Mouse (Mus musculus) lung, embryonic 15.5 days (tissue): ENCODE data around the gene Higd2a. TPM values are rescaled to one million over a fixed set of nuclear protein-coding genes. Genes with fewer than 3 reads are reported as not detected.

Source experiments
- ATAC-seq: fragments of 200-750 bp; cut with Nextera tagmentation; 2 replicates; pipeline ENCODE4 v1.8.0; 2017; ENCODE audit warnings: moderate number of reproducible peaks, borderline replicate concordance; ENCODE audit not compliant: low FRiP score, low TSS enrichment; ENCODE audit errors: extremely low read depth
- H3K27ac ChIP-seq: fragments of 300-500 bp; sonication (generic); 2 replicates; pipeline ENCODE4 v1.5.1; 2015; ENCODE audit warnings: moderate library complexity, mild to moderate bottlenecking, inconsistent platforms
- H3K27me3 ChIP-seq: fragments of 300-500 bp; sonication (generic); 2 replicates; pipeline ENCODE4 v1.6.1; 2015; ENCODE audit warnings: inconsistent platforms
- H3K36me3 ChIP-seq: fragments of 300-500 bp; sonication (generic); 2 replicates; pipeline ENCODE4 v1.6.1; 2015; ENCODE audit warnings: inconsistent platforms
- H3K4me1 ChIP-seq: fragments of 300-500 bp; sonication (generic); 2 replicates; pipeline ENCODE4 v1.6.1; 2015; ENCODE audit warnings: inconsistent platforms
- H3K4me2 ChIP-seq: fragments of 300-500 bp; sonication (generic); 2 replicates; pipeline ENCODE4 v1.6.1; 2015; ENCODE audit warnings: inconsistent platforms, mild to moderate bottlenecking, moderate library complexity
- H3K4me3 ChIP-seq: fragments of 300-500 bp; sonication (generic); 2 replicates; pipeline ENCODE4 v1.5.1; 2015; ENCODE audit warnings: mild to moderate bottlenecking, inconsistent platforms
- H3K9ac ChIP-seq: fragments of 300-500 bp; sonication (generic); 2 replicates; pipeline ENCODE4 v1.6.1; 2015; ENCODE audit warnings: inconsistent platforms
- H3K9me3 ChIP-seq: fragments of 300-500 bp; sonication (generic); 2 replicates; pipeline ENCODE4 v1.6.1; 2016; ENCODE audit warnings: inconsistent platforms
- WGBS: fragments of 180-500 bp; shearing (Covaris S2); methylation state at CpG from one replicate; pipeline ENCODE4 v1.1.7; 2015; 5-methylcytosine and 5-hydroxymethylcytosine counted together
- polyA plus RNA-seq: library from polyadenylated mRNA; unstranded; fragments of >200 nt; fragmentation: Nextera tagmentation; extraction: Ambion mirVana; gene quantifications from 2 replicates; pipeline ENCODE4 v1.2.1, GENCODE M21; 2015

Higd2a gene
- polyA plus RNA-seq, 1 experiment from 2014 or later: 170 TPM

DNA sequence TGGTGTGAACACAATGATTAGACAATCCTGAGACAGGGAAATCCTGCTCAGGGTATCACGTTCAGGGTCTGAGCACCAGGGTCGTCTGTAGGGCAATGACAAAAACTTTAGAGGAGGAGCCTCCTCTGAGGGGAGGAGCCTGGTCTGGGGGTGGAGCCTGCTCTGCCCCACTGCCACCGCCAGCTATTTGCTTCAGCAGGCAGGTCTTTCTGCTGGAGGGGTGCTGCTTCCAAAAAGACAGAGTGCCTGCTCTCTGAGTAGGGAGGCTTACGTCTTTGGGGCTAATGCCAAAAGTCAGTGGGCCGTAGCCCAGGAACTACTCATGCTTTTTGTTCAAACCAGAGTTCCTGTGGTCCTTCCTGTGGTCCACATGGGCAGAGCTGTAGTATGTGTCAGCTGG lies 21.6 kb upstream of the Higd2a start:
- Histone ChIP-seq H3K9ac (no peak overlapping the region), H3K27ac (no peak overlapping the region), H3K4me2 (no peak overlapping the region), H3K27me3 (no peaks in the 10 kb centered on the region), H3K9me3 (no peaks in the 10 kb centered on the region), H3K4me1 (peaks cover 15% of the 10 kb centered on the region), H3K36me3 (no peaks in the 10 kb centered on the region), H3K4me3 (no peak overlapping the region)
- 32% methylated on average over 5 of the region's 5 CpGs for WGBS
- no peak for ATAC-seq

GRCm38 (mm10) chr13:54569282-54569681 lies 20.7 kb upstream of the Higd2a start:
- H3K27me3 ChIP-seq: no peaks in the 10 kb centered on the region
- H3K27ac ChIP-seq: no peak overlapping the region
- H3K4me3 ChIP-seq: no peak overlapping the region
- H3K9ac ChIP-seq: no peak overlapping the region
- H3K4me1 ChIP-seq: peaks cover 9% of the 10 kb centered on the region
- WGBS: 32% methylated on average over 1 of the region's 1 CpGs
- no peaks in the 10 kb centered on the region for H3K36me3 ChIP-seq
- no peaks in the 10 kb centered on the region for H3K9me3 ChIP-seq
- ATAC-seq: no peak
- no peak overlapping the region for H3K4me2 ChIP-seq

- Histone ChIP-seq H3K27ac (no peak overlapping the region), H3K9me3 (no peaks in the 10 kb centered on the region), H3K4me2 (no peak overlapping the region), H3K27me3 (no peaks in the 10 kb centered on the region), H3K4me1 (peaks cover 8% of the 10 kb centered on the region), H3K9ac (no peak overlapping the region), H3K36me3 (no peaks in the 10 kb centered on the region), H3K4me3 (no peak overlapping the region)
- ATAC-seq: no peak
- WGBS: 68% methylated on average over 4 of the region's 4 CpGs
These were observed 19.3 kb upstream of the Higd2a start for GRCm38 (mm10) chr13:54570736-54571135.

DNA sequence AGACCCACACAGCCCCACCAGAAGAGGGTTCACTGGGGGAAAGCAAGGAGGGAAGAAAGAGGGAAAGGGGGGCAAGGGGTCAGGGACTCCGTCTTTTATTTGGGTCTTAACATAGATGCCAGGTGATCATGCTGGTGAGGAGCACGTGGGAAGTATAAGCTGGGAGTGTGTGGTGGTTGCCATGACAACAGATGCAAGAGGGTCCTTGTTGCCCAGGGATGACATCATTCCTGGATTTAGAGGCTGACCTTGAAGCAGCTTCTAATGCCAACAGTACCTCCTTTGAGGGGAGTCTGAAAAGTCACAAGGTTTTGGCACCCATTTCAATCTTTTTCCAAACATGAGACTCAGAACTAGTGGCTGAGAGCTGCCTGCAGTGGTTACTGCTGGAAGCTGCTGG lies 18.4 kb upstream of the Higd2a start:
- Histone ChIP-seq H3K4me3 (no peak overlapping the region), H3K27ac (no peak overlapping the region), H3K4me1 (peaks cover 12% of the 10 kb centered on the region), H3K36me3 (no peaks in the 10 kb centered on the region), H3K27me3 (no peaks in the 10 kb centered on the region), H3K9ac (no peak overlapping the region), H3K4me2 (no peak overlapping the region), H3K9me3 (no peaks in the 10 kb centered on the region)
- WGBS: 21% methylated on average over 2 of the region's 2 CpGs
- ATAC-seq: no peak

DNA sequence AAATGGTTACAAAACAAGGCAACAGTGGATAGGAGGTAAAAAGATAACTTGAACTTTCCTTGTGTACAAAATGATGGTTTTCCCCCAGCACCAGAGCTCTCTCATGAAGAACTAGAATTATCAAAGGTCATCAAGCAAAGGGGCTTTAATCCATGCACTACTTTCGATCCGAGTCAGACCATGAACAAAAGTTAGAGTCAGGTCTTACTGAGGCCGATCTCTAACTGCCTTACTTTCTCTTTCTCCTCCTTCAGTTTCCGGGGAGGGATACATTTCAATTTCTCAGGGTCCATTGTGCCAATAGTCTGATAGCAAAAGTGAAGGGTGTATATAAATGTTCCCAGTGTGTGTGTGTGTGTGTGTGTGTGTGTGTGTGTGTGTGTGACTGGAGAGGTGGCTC lies 17.4 kb upstream of the Higd2a start:
- ATAC-seq: no peak
- Histone ChIP-seq H3K36me3 (0 out of 2 replicates have a peak, but pooled peaks cover 7% of the 10 kb centered on the region), H3K9ac (no peak overlapping the region), H3K9me3 (no peaks in the 10 kb centered on the region), H3K4me2 (no peak overlapping the region), H3K4me3 (no peak overlapping the region), H3K27ac (no peak overlapping the region), H3K27me3 (no peaks in the 10 kb centered on the region), H3K4me1 (peaks cover 14% of the 10 kb centered on the region)
- 79% methylated on average over 4 of the region's 4 CpGs for WGBS

GRCm38 (mm10) chr13:54574854-54575481 lies 15.0 kb upstream of the Higd2a start, which contains the start of gene Arl10:
Arl10 (plus strand) TSS chr13:54575015.
- Histone ChIP-seq H3K9ac (peak within 1 kb of the TSS; percentile 74), H3K9me3 (no peaks in the 10 kb centered on the region), H3K4me1 (peaks cover 14% of the 10 kb centered on the region), H3K4me3 (peak within 1 kb of the TSS; percentile 78), H3K36me3 (peaks cover 23% of the 10 kb centered on the region), H3K27me3 (no peaks in the 10 kb centered on the region), H3K4me2 (peak within 1 kb of the TSS; percentile 68), H3K27ac (peak within 1 kb of the TSS; percentile 79)
- ATAC-seq: peak; percentile 91
- under 1% methylated on average over 55 of the region's 55 CpGs for WGBS

DNA sequence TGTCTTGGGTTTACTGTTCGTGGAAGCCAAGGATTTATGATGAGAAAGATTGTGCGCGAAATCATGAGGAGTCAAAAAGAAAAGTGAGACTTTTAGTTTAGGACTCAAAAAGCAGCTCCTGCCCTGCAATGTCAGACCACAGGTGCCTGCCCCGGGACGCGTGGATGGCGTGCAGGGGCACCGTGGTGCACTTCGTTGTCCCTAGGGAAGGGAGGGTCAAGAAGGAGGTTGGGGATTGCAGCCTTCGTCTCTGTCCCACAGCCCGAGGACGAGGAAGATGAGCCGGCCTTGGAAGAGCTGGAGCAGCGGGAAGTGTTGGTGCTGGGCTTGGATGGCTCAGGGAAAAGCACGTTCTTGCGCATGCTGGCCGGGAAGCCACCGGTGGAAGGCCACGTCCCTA lies 14.5 kb upstream of the Higd2a start:
- Histone ChIP-seq H3K9me3 (no peaks in the 10 kb centered on the region), H3K9ac (peak overlapping the region; percentile 74), H3K4me2 (peak overlapping the region; percentile 68), H3K27me3 (no peaks in the 10 kb centered on the region), H3K36me3 (peaks cover 28% of the 10 kb centered on the region), H3K4me1 (peaks cover 14% of the 10 kb centered on the region), H3K4me3 (peak overlapping the region; percentile 78), H3K27ac (peak overlapping the region; percentile 79)
- no peak; the same call in 1 of the 2 replicates for ATAC-seq
- WGBS: 2% methylated on average over 19 of the region's 19 CpGs

DNA sequence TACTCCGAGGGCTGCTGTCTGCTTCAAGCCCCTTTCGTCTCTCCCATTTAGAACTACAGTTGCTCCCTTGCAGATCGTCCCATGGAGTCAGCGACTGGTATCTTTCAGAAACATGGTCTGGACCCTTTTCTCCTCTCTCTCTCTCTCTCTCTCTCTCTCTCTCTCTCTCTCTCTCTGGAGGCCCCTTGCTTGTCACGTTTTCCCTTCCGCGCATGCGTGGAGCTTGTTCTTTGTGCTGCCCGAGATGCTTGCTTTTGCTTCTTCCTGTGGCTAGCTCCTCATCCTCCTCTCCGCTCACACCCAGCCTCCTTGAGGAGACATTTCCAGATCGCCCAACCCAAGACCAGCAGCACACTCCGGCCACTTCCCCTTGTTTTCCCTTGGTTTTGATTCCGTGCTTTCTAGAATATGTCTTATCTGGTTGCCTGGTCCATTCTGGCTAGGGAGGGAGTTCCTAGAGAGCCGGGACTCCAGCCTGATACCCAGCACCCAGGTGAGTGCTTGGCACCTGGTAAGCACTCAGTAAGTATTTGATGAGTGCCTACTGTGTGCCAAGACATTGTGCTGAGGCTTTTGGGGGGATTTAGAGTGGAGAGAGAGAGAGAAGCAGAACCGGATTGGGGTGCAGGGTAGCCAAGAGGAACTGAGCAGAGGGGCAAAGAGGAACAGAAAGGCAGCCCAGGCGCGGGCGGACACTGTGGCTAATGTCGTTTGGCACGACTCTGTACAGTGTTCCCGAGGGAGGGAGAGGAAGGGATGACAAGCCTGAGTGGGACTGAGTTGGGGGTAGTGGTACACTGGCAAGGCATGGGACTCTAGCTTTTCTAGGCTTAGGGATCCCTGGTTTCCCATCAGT lies 12.1 kb upstream of the Higd2a start:
- peaks cover 36% of the 10 kb centered on the region for H3K36me3 ChIP-seq
- no peak overlapping the region for H3K9ac ChIP-seq
- H3K4me1 ChIP-seq: peaks cover 23% of the 10 kb centered on the region
- H3K4me2 ChIP-seq: no peak overlapping the region
- H3K27ac ChIP-seq: no peak overlapping the region
- H3K4me3 ChIP-seq: no peak overlapping the region
- no peaks in the 10 kb centered on the region for H3K27me3 ChIP-seq
- no peak for ATAC-seq
- H3K9me3 ChIP-seq: no peaks in the 10 kb centered on the region
- WGBS: 78% methylated on average over 21 of the region's 21 CpGs

DNA sequence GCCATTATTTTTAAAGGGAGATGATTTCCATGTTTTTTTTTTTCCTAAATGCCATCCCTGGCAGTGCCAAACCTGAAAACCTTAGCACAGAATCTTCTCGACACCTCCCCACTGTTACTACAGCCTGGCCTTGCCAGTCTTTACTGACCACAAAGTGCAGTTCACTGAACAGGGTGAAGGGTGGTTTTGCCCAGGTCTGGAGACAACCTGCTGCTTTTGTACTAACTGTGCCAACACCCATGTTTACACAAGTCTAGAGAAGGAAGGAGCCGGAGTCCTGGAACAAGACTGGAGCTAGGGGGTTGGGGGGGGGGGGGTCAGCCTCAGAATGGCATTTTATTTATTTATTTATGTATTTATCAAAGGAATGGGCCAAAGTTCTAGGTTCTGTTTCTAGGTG lies 8.6 kb upstream of the Higd2a start:
- Histone ChIP-seq H3K27ac (no peak overlapping the region; the same call in 1 of the 2 replicates), H3K4me2 (no peak overlapping the region), H3K9me3 (no peaks in the 10 kb centered on the region), H3K9ac (no peak overlapping the region), H3K4me1 (peaks cover 13% of the 10 kb centered on the region; the same call in 1 of the 2 replicates), H3K4me3 (no peak overlapping the region), H3K36me3 (peaks cover 70% of the 10 kb centered on the region), H3K27me3 (no peaks in the 10 kb centered on the region)
- WGBS: 50% methylated on average over 2 of the region's 2 CpGs
- no peak for ATAC-seq

GRCm38 (mm10) chr13:54582126-54582525 lies 7.9 kb upstream of the Higd2a start:
- 64% methylated on average over 10 of the region's 10 CpGs for WGBS
- H3K4me1 ChIP-seq: peaks cover 9% of the 10 kb centered on the region; the same call in 1 of the 2 replicates
- H3K4me2 ChIP-seq: no peak overlapping the region
- H3K4me3 ChIP-seq: no peak overlapping the region
- no peaks in the 10 kb centered on the region for H3K9me3 ChIP-seq
- no peak overlapping the region for H3K9ac ChIP-seq
- H3K36me3 ChIP-seq: peaks cover 69% of the 10 kb centered on the region
- no peaks in the 10 kb centered on the region for H3K27me3 ChIP-seq
- no peak for ATAC-seq
- H3K27ac ChIP-seq: peak overlapping the region; percentile 31; the same call in 1 of the 2 replicates

DNA sequence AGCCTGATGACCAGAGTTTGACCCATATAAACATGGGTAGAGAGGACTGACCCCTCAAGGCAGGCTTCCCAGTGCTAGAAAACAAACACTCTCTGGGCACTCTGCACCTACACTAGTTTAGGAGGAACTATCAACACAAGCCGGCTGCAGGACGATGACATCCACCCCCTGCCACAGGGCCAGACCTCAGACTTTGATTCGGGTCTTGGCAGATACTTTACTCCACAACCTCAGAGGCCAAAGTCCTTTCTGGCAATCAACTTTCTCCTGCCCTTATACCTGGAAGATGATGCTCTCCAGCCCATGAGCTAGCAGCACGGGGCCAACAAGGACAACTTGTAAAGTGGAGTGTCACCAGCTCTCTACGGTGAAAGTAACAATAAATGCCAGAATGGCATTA lies 7.1 kb upstream of the Higd2a start:
- Histone ChIP-seq H3K27ac (no peak overlapping the region), H3K4me2 (no peak overlapping the region), H3K36me3 (peaks cover 69% of the 10 kb centered on the region), H3K9me3 (no peaks in the 10 kb centered on the region), H3K27me3 (no peaks in the 10 kb centered on the region), H3K9ac (no peak overlapping the region), H3K4me3 (no peak overlapping the region), H3K4me1 (0 out of 2 replicates have a peak, but pooled peaks cover 9% of the 10 kb centered on the region)
- WGBS: 84% methylated on average over 5 of the region's 5 CpGs
- no peak for ATAC-seq

- no peak overlapping the region for H3K9ac ChIP-seq
- no peaks in the 10 kb centered on the region for H3K27me3 ChIP-seq
- WGBS: 77% methylated on average over 11 of the region's 11 CpGs
- peaks cover 45% of the 10 kb centered on the region for H3K36me3 ChIP-seq
- H3K4me1 ChIP-seq: peaks cover 14% of the 10 kb centered on the region
- no peak overlapping the region for H3K4me2 ChIP-seq
- ATAC-seq: no peak
- no peak overlapping the region for H3K4me3 ChIP-seq
- H3K9me3 ChIP-seq: no peaks in the 10 kb centered on the region
- no peak overlapping the region for H3K27ac ChIP-seq
These were observed 4.2 kb upstream of the Higd2a start for GRCm38 (mm10) chr13:54585831-54586230.
